Mouse (Mus musculus) MEL (cell line): ENCODE measurements around the gene Chil1. TPM values are rescaled to one million over a fixed set of nuclear protein-coding genes. Genes with fewer than 3 reads are reported as not detected.

Experiments
- DNase-seq: peaks from one replicate; pipeline ENCODE4 v3.0.0; 2011; ENCODE audit warnings: low read depth, low spot score
- H3K27ac ChIP-seq: 2 replicates; pipeline ENCODE4 v1.5.1; 2012; ENCODE audit warnings: low read depth, mild to moderate bottlenecking, control low read depth, low read length, moderate library complexity; ENCODE audit not compliant: control insufficient read depth
- H3K27me3 ChIP-seq, 2 experiments: fragments of 150-350 bp in 1 of 2; sonication (generic) in 1 of 2; 2 replicates each; pipeline ENCODE4 v1.6.1; 2012; ENCODE audit warnings: low read length in 2 of 2, mild to moderate bottlenecking in 2 of 2, improper control_type of control experiment in 1 of 2, moderate library complexity in 1 of 2; ENCODE audit not compliant: insufficient read depth in 2 of 2, control insufficient read depth in 1 of 2
- H3K36me3 ChIP-seq, 2 experiments: 2 replicates each; pipeline ENCODE4 v1.6.1; 2012 to 2014; ENCODE audit warnings: low read length in 2 of 2, improper control_type of control experiment in 1 of 2, inconsistent platforms in 1 of 2, mild to moderate bottlenecking in 1 of 2; ENCODE audit not compliant: insufficient read depth in 2 of 2, control insufficient read depth in 1 of 2
- H3K4me1 ChIP-seq, 2 experiments: fragments of 150-350 bp in 1 of 2; sonication (generic) in 1 of 2; 2 replicates each; pipeline ENCODE4 v1.6.1; 2012; ENCODE audit warnings: low read length in 2 of 2, improper control_type of control experiment in 1 of 2, mild to moderate bottlenecking in 1 of 2; ENCODE audit not compliant: insufficient read depth in 2 of 2, control insufficient read depth in 1 of 2
- H3K4me3 ChIP-seq, 2 experiments: fragments of 150-350 bp in 1 of 2; sonication (generic) in 1 of 2; 2 replicates each; pipeline ENCODE4 v1.5.1; 2012; ENCODE audit warnings: low read depth in 2 of 2, low read length in 2 of 2, mild to moderate bottlenecking in 2 of 2, moderate library complexity in 2 of 2, control low read depth in 1 of 2, improper control_type of control experiment in 1 of 2; ENCODE audit not compliant: control insufficient read depth in 1 of 2, insufficient read depth in 1 of 2
- H3K79me2 ChIP-seq: 2 replicates; pipeline ENCODE4 v1.6.1; 2012; ENCODE audit warnings: mild to moderate bottlenecking, low read length, moderate library complexity; ENCODE audit not compliant: control insufficient read depth, poor library complexity, insufficient read depth
- H3K9ac ChIP-seq: 2 replicates; pipeline ENCODE4 v1.6.1; 2012; ENCODE audit warnings: low read depth, mild to moderate bottlenecking, control low read depth, low read length, moderate library complexity; ENCODE audit not compliant: control insufficient read depth, poor library complexity, severe bottlenecking
- H3K9me3 ChIP-seq: fragments of 150-350 bp; sonication (generic); replicated peaks from 2 replicates; pipeline ENCODE4 v1.6.1; 2012; ENCODE audit warnings: mild to moderate bottlenecking, low read length, improper control_type of control experiment, moderate library complexity; ENCODE audit not compliant: insufficient read depth
- CTCF ChIP-seq, 3 experiments: IDR thresholded peaks in 2 of 3; conservative IDR thresholded peaks in 1 of 3; 2 replicates each; pipeline ENCODE4 v1.5.1; 2011 to 2012; ENCODE audit warnings: low read length in 3 of 3, low read depth in 2 of 3, mild to moderate bottlenecking in 2 of 3, improper control_type of control experiment in 1 of 3, inconsistent platforms in 1 of 3, mixed read lengths in 1 of 3, moderate library complexity in 1 of 3; ENCODE audit not compliant: control insufficient read depth in 1 of 3, insufficient read depth in 1 of 3, poor library complexity in 1 of 3, severe bottlenecking in 1 of 3
- EP300 ChIP-seq, 2 experiments: IDR thresholded peaks; 2 replicates each; pipeline ENCODE4 v1.6.1; 2011; ENCODE audit warnings: improper control_type of control experiment in 2 of 2, low read length in 2 of 2, low read depth in 1 of 2, mild to moderate bottlenecking in 1 of 2
- ETS1 ChIP-seq: IDR thresholded peaks from 2 replicates; pipeline ENCODE4 v1.6.1; 2012; ENCODE audit warnings: low read depth, mild to moderate bottlenecking, inconsistent platforms, low read length, improper control_type of control experiment, moderate library complexity
- JUND ChIP-seq: IDR thresholded peaks from 2 replicates; pipeline ENCODE4 v1.6.1; 2011; ENCODE audit warnings: low read depth, mild to moderate bottlenecking, improper control_type of control experiment, low read length
- KAT2A ChIP-seq: conservative IDR thresholded peaks from 2 replicates; pipeline ENCODE4 v1.6.1; 2012; ENCODE audit warnings: low read depth, low read length, improper control_type of control experiment, inconsistent platforms
- MAFK ChIP-seq: IDR thresholded peaks from 2 replicates; pipeline ENCODE4 v1.6.1; 2011; ENCODE audit warnings: low read depth, mild to moderate bottlenecking, low read length, improper control_type of control experiment, borderline replicate concordance
- MAX ChIP-seq: IDR thresholded peaks from 2 replicates; pipeline ENCODE4 v1.6.1; 2011; ENCODE audit warnings: low read length, improper control_type of control experiment
- MAZ ChIP-seq: IDR thresholded peaks from 2 replicates; pipeline ENCODE4 v1.6.1; 2012; ENCODE audit warnings: low read depth, mild to moderate bottlenecking, inconsistent platforms, low read length, improper control_type of control experiment
- MYB ChIP-seq: IDR thresholded peaks from 2 replicates; pipeline ENCODE4 v1.6.1; 2011; ENCODE audit warnings: mild to moderate bottlenecking, low read depth, low read length, improper control_type of control experiment
- NRF1 ChIP-seq: IDR thresholded peaks from 2 replicates; pipeline ENCODE4 v1.6.1; 2014; ENCODE audit warnings: low read depth, mild to moderate bottlenecking, inconsistent platforms, low read length, improper control_type of control experiment, moderate library complexity; ENCODE audit not compliant: poor library complexity, insufficient read depth, severe bottlenecking
- POLR2AphosphoS5 ChIP-seq: IDR thresholded peaks from 2 replicates; pipeline ENCODE4 v1.6.1; 2012; ENCODE audit warnings: low read depth, borderline replicate concordance, mild to moderate bottlenecking, inconsistent platforms, low read length, moderate library complexity, mixed read lengths
- RAD21 ChIP-seq: IDR thresholded peaks from 2 replicates; pipeline ENCODE4 v1.6.1; 2011; ENCODE audit warnings: mild to moderate bottlenecking, low read depth, low read length, improper control_type of control experiment
- SMC3 ChIP-seq: IDR thresholded peaks from 2 replicates; pipeline ENCODE4 v1.6.1; 2011; ENCODE audit warnings: low read depth, low read length, improper control_type of control experiment
- TCF12 ChIP-seq: IDR thresholded peaks from 2 replicates; pipeline ENCODE4 v1.6.1; 2014; ENCODE audit warnings: low read depth, mild to moderate bottlenecking, inconsistent platforms, low read length, improper control_type of control experiment, moderate library complexity
- UBTF ChIP-seq: IDR thresholded peaks from 2 replicates; pipeline ENCODE4 v1.6.1; 2012; ENCODE audit warnings: low read depth, mild to moderate bottlenecking, inconsistent platforms, low read length, improper control_type of control experiment, moderate library complexity, borderline replicate concordance; ENCODE audit not compliant: insufficient read depth
- USF1 ChIP-seq: IDR thresholded peaks from 2 replicates; pipeline ENCODE4 v1.6.1; 2014; ENCODE audit warnings: low read depth, mild to moderate bottlenecking, inconsistent platforms, low read length, improper control_type of control experiment, moderate library complexity
- USF2 ChIP-seq, 2 experiments: IDR thresholded peaks; 2 replicates each; pipeline ENCODE4 v1.6.1; 2011 to 2012; ENCODE audit warnings: improper control_type of control experiment in 2 of 2, low read length in 2 of 2, borderline replicate concordance in 1 of 2, inconsistent platforms in 1 of 2, low read depth in 1 of 2, mild to moderate bottlenecking in 1 of 2; ENCODE audit not compliant: insufficient read depth in 1 of 2
- ZKSCAN1 ChIP-seq: IDR thresholded peaks from 2 replicates; pipeline ENCODE4 v1.6.1; 2012; ENCODE audit warnings: low read depth, mild to moderate bottlenecking, inconsistent platforms, low read length, improper control_type of control experiment, moderate library complexity
- ZNF384 ChIP-seq: IDR thresholded peaks from 2 replicates; pipeline ENCODE4 v1.6.1; 2012; ENCODE audit warnings: low read depth, mild to moderate bottlenecking, inconsistent platforms, low read length, improper control_type of control experiment
- polyA plus RNA-seq, 2 experiments: library from polyadenylated mRNA; stranded (reverse) in 1 of 2; unstranded in 1 of 2; fragments of >175 nt in 1 of 2; fragments of >200 nt in 1 of 2; gene quantifications; 2 replicates each; pipeline versions ENCODE4 v1.2.1 to v1.2.4; 2012; ENCODE audit warnings: low replicate concordance in 2 of 2, low read depth in 1 of 2; ENCODE audit not compliant: insufficient read length in 2 of 2, insufficient read depth in 1 of 2, missing spikeins in 1 of 2
- total RNA-seq: library from RNA; depleted of rRNA; stranded (reverse); fragments of 300-350 nt; gene quantifications from 2 replicates; pipeline ENCODE4 v1.2.3, GENCODE M21; 2012; rRNA removed

Gene Chil1
- total RNA-seq (not detected in 2 replicates), polyA plus RNA-seq (not detected)

- no peak within 1 kb of the TSS for H3K9ac ChIP-seq
- no peak within 1 kb of the TSS for H3K4me3 ChIP-seq
- no peak for DNase-seq
- H3K27ac ChIP-seq = no peak within 1 kb of the TSS
- no peaks in the 10 kb centered on the region for H3K79me2 ChIP-seq
- H3K9me3 ChIP-seq = no peaks in the 10 kb centered on the region
- H3K27me3 ChIP-seq = peaks cover 0 to 12% of the 10 kb centered on the region in 2 experiments
- H3K4me1 ChIP-seq = no peaks in the 10 kb centered on the region
- TF ChIP-seq TCF12 (no peak), RAD21 (no peak), UBTF (no peak), SMC3 (no peak), MAFK (no peak), ETS1 (no peak)
- H3K36me3 ChIP-seq = no peaks in the 10 kb centered on the region
Observed at GRCm38 (mm10) chr1:134182025-134182424, at the start of gene Chil1. TSS of gene Chil1 (plus strand) at chr1:134182176.

GRCm38 (mm10) chr1:134133316-134133715 is 48.7 kb upstream of the Chil1 start:
- Histone ChIP-seq H3K9ac (no peak overlapping the region), H3K9me3 (no peaks in the 10 kb centered on the region), H3K79me2 (no peaks in the 10 kb centered on the region), H3K36me3 (no peaks in the 10 kb centered on the region), H3K4me3 (no peak overlapping the region), H3K27ac (no peak overlapping the region), H3K4me1 (no peaks in the 10 kb centered on the region), H3K27me3 (peaks cover 4 to 9% of the 10 kb centered on the region in 2 experiments)
- TF ChIP-seq MAX (no peak), EP300 (IDR thresholded peaks at IDR 0.05; ENCODE audit: low read depth in 1 of 2, low read length in 2 of 2) (no peak), POLR2AphosphoS5 (no peak)
- no peak for DNase-seq

GRCm38 (mm10) chr1:134136351-134136750 is 45.6 kb upstream of the Chil1 start:
- Histone ChIP-seq H3K27me3 (peaks cover 10 to 11% of the 10 kb centered on the region in 2 experiments), H3K79me2 (no peaks in the 10 kb centered on the region), H3K9me3 (no peaks in the 10 kb centered on the region)

More at GRCm38 (mm10) chr1:134136351-134136750, 45.6 kb upstream of the Chil1 start:
- H3K27ac ChIP-seq = no peak overlapping the region
- H3K4me3 ChIP-seq = no peak overlapping the region
- H3K4me1 ChIP-seq = no peaks in the 10 kb centered on the region
- no peak overlapping the region for H3K9ac ChIP-seq
- H3K36me3 ChIP-seq = no peaks in the 10 kb centered on the region
- TF ChIP-seq NRF1 (no peak), USF1 (no peak), TCF12 (no peak), MYB (no peak), USF2 (IDR thresholded peaks at IDR 0.05; ENCODE audit: borderline replicate concordance in 1 of 2, insufficient read depth in 1 of 2, low read depth in 1 of 2, low read length in 2 of 2) (no peak), CTCF (IDR thresholded peaks at IDR 0.05 in 2 of 3, conservative IDR thresholded peaks at IDR 0.05 in 1 of 3; ENCODE audit: control insufficient read depth in 1 of 3, insufficient read depth in 1 of 3, low read depth in 2 of 3, low read length in 3 of 3, poor library complexity in 1 of 3, severe bottlenecking in 1 of 3) (no peak), JUND (no peak), KAT2A (no peak), MAZ (no peak), ZKSCAN1 (no peak), ZNF384 (no peak)
- no peak for DNase-seq
